Mouse (Mus musculus) stomach, embryonic 15.5 days (tissue): ENCODE measurements around the gene Tedc1. TPM values are rescaled to one million over a fixed set of nuclear protein-coding genes. Genes with fewer than 3 reads are reported as not detected.
A peak's percentile ranks its signal among the peaks of the same experiment; 100 is the strongest.

Experiments
- ATAC-seq: fragments of 200-750 bp; cut with Nextera tagmentation; 2 replicates; pipeline ENCODE4 v1.8.0; 2017; ENCODE audit warnings: low read depth, moderate number of reproducible peaks, moderate TSS enrichment; ENCODE audit not compliant: insufficient read depth, low FRiP score
- H3K27ac ChIP-seq: fragments of 300-500 bp; sonication (generic); 2 replicates; pipeline ENCODE4 v1.5.1; 2015; ENCODE audit warnings: mild to moderate bottlenecking, inconsistent platforms
- H3K27me3 ChIP-seq: fragments of 300-500 bp; sonication (generic); replicated peaks from 2 replicates; pipeline ENCODE4 v1.6.1; 2015; ENCODE audit warnings: inconsistent platforms
- H3K36me3 ChIP-seq: fragments of 300-500 bp; sonication (generic); 2 replicates; pipeline ENCODE4 v1.6.1; 2015; ENCODE audit warnings: inconsistent platforms
- H3K4me1 ChIP-seq: fragments of 300-500 bp; sonication (generic); 2 replicates; pipeline ENCODE4 v1.6.1; 2015; ENCODE audit warnings: inconsistent platforms
- H3K4me2 ChIP-seq: fragments of 300-500 bp; sonication (generic); 2 replicates; pipeline ENCODE4 v1.6.1; 2015; ENCODE audit warnings: mild to moderate bottlenecking, inconsistent platforms
- H3K4me3 ChIP-seq: fragments of 300-500 bp; sonication (generic); replicated peaks from 2 replicates; pipeline ENCODE4 v1.5.1; 2015; ENCODE audit warnings: inconsistent platforms
- H3K9ac ChIP-seq: fragments of 300-500 bp; sonication (generic); 2 replicates; pipeline ENCODE4 v1.6.1; 2015; ENCODE audit warnings: inconsistent platforms
- H3K9me3 ChIP-seq: fragments of 300-500 bp; sonication (generic); 2 replicates; pipeline ENCODE4 v1.6.1; 2016; ENCODE audit warnings: inconsistent platforms
- WGBS: fragments of 180-500 bp; shearing (Covaris S2); methylation state at CpG from one replicate; pipeline ENCODE4 v1.1.7; 2015; 5-methylcytosine and 5-hydroxymethylcytosine counted together
- polyA plus RNA-seq: library from polyadenylated mRNA; unstranded; fragments of >200 nt; fragmentation: Nextera tagmentation; extraction: Ambion mirVana; gene quantifications from 2 replicates; pipeline ENCODE4 v1.2.1, GENCODE M21; 2015

The Tedc1 gene
- polyA plus RNA-seq, 1 experiment from 2014 or later: 26.0 TPM

DNA sequence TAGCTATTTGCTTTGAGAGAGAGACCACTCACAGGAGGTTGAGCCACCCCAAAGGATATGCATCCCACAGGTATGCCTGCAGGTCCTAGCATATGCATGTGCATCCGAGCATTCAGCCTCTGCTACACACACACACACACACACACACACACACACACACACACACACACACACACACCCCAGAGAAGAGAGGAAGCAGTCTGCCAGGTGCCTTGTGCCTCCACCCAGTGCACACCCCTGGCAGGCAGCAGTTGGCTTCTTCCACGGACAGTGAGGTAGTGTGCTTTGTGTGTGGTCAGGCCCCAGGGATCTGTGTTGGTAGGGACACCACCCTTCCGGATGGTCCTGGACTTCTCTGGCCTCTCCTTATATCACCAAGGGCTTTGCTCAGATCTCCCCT, 6.3 kb upstream of the Tedc1 start:
- H3K4me3 ChIP-seq: no peak overlapping the region
- no peak overlapping the region for H3K27ac ChIP-seq
- 71% methylated on average over 3 of the region's 3 CpGs for WGBS
- H3K27me3 ChIP-seq: peaks cover 11% of the 10 kb centered on the region; the same call in 1 of the 2 replicates
- no peak overlapping the region for H3K4me2 ChIP-seq
- H3K9me3 ChIP-seq: no peaks in the 10 kb centered on the region
- no peak for ATAC-seq
- no peak overlapping the region for H3K9ac ChIP-seq
- H3K36me3 ChIP-seq: no peaks in the 10 kb centered on the region
- H3K4me1 ChIP-seq: peaks cover 26% of the 10 kb centered on the region

- Histone ChIP-seq H3K27me3 (peaks cover 11% of the 10 kb centered on the region; the same call in 1 of the 2 replicates), H3K4me2 (no peak overlapping the region), H3K9ac (no peak overlapping the region), H3K27ac (no peak overlapping the region), H3K4me3 (no peak overlapping the region), H3K4me1 (peaks cover 33% of the 10 kb centered on the region), H3K36me3 (no peaks in the 10 kb centered on the region), H3K9me3 (no peaks in the 10 kb centered on the region)
- ATAC-seq: no peak
- WGBS: 70% methylated on average over 4 of the region's 4 CpGs
These were observed 5.6 kb upstream of the Tedc1 start for GRCm38 (mm10) chr12:113150591-113150990.

DNA sequence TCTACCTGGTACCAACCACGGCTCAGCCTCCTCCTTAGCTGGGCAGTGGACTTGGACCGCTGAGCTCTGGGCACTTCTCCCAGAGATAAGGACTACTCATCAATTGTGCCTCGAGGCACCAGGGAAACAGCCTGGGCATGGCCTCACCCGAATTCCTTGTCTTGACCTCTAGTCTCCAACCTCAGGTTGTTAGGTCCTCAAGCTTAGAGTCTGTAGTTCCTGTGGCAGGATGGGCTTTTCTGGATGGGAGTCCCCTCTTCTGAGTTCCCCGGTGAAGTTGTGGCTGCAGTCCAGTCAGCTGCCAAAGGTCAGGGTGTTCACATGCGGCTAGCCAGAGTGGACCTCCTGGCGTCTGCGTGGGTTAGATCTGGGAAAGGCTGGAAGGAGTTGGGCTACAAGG, 5.2 kb upstream of the Tedc1 start:
- Histone ChIP-seq H3K4me1 (peaks cover 34% of the 10 kb centered on the region), H3K4me2 (peak overlapping the region; percentile 88; the same call in 1 of the 2 replicates), H3K4me3 (no peak overlapping the region), H3K9me3 (no peaks in the 10 kb centered on the region), H3K36me3 (no peaks in the 10 kb centered on the region), H3K27me3 (peaks cover 11% of the 10 kb centered on the region; the same call in 1 of the 2 replicates), H3K9ac (no peak overlapping the region), H3K27ac (no peak overlapping the region)
- WGBS: 61% methylated on average over 8 of the region's 8 CpGs
- no peak for ATAC-seq

GRCm38 (mm10) chr12:113151661-113152271, 4.5 kb upstream of the Tedc1 start:
- Histone ChIP-seq H3K27me3 (peaks cover 11% of the 10 kb centered on the region; the same call in 1 of the 2 replicates), H3K27ac (no peak overlapping the region), H3K4me1 (peaks cover 30% of the 10 kb centered on the region), H3K36me3 (no peaks in the 10 kb centered on the region), H3K9ac (0 out of 2 replicates have a peak overlapping the region, but pooled peaks have one; percentile 1), H3K9me3 (no peaks in the 10 kb centered on the region), H3K4me3 (peak overlapping the region; percentile 45), H3K4me2 (peak overlapping the region; percentile 88)
- WGBS: under 1% methylated on average over 36 of the region's 36 CpGs
- no peak for ATAC-seq

- ATAC-seq: no peak
- Histone ChIP-seq H3K4me2 (peak overlapping the region; percentile 88), H3K9me3 (no peaks in the 10 kb centered on the region), H3K4me3 (peak overlapping the region; percentile 45), H3K27me3 (peaks cover 11% of the 10 kb centered on the region; the same call in 1 of the 2 replicates), H3K36me3 (no peaks in the 10 kb centered on the region), H3K9ac (0 out of 2 replicates have a peak overlapping the region, but pooled peaks have one; percentile 1), H3K27ac (no peak overlapping the region), H3K4me1 (peaks cover 32% of the 10 kb centered on the region)
- WGBS: 23% methylated on average over 19 of the region's 19 CpGs
These were observed 4.0 kb upstream of the Tedc1 start for GRCm38 (mm10) chr12:113152272-113152661.

DNA sequence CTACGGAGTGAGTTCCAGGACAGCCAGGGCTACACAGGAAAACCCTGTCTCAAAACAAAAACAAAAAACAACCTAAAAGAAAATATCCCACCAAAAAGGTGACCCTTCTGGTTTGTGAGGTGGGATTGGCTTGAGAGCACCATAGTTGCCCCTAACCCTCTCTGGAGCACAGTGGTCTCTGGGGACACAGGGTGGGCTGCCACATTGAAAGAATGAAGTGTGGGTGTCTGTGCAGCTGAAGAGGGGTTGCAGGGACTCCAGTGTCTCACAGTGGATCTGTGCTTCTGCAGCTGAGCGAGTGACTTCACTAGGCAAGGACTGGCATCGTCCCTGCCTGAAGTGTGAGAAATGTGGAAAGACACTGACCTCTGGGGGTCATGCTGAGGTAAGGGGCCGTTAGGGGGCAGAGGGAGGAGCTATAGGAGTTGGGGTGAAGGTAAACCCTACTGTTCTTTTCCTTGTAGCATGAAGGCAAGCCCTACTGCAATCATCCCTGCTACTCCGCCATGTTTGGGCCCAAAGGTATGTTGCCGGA, 3.2 kb upstream of the Tedc1 start:
- H3K4me1 ChIP-seq: peaks cover 33% of the 10 kb centered on the region
- no peak for ATAC-seq
- 78% methylated on average over 6 of the region's 6 CpGs for WGBS
- H3K4me3 ChIP-seq: no peak overlapping the region
- H3K27me3 ChIP-seq: 0 out of 2 replicates have a peak, but pooled peaks cover 11% of the 10 kb centered on the region
- H3K4me2 ChIP-seq: no peak overlapping the region
- no peaks in the 10 kb centered on the region for H3K36me3 ChIP-seq
- no peaks in the 10 kb centered on the region for H3K9me3 ChIP-seq
- no peak overlapping the region for H3K27ac ChIP-seq
- no peak overlapping the region for H3K9ac ChIP-seq

GRCm38 (mm10) chr12:113153971-113154370, 2.2 kb upstream of the Tedc1 start:
- Histone ChIP-seq H3K4me1 (peaks cover 33% of the 10 kb centered on the region), H3K36me3 (no peaks in the 10 kb centered on the region), H3K9ac (no peak overlapping the region), H3K9me3 (no peaks in the 10 kb centered on the region), H3K27ac (no peak overlapping the region), H3K4me2 (no peak overlapping the region), H3K4me3 (no peak overlapping the region), H3K27me3 (0 out of 2 replicates have a peak, but pooled peaks cover 11% of the 10 kb centered on the region)
- 94% methylated on average over 7 of the region's 7 CpGs for WGBS
- no peak for ATAC-seq

- ATAC-seq: no peak
- H3K4me3 ChIP-seq: peak overlapping the region; percentile 56
- H3K27me3 ChIP-seq: 0 out of 2 replicates have a peak, but pooled peaks cover 11% of the 10 kb centered on the region
- H3K9me3 ChIP-seq: no peaks in the 10 kb centered on the region
- H3K27ac ChIP-seq: peak overlapping the region; percentile 91; the same call in 1 of the 2 replicates
- no peaks in the 10 kb centered on the region for H3K36me3 ChIP-seq
- H3K9ac ChIP-seq: no peak overlapping the region
- H3K4me2 ChIP-seq: peak overlapping the region; percentile 87
- 80% methylated on average over 6 of the region's 6 CpGs for WGBS
- H3K4me1 ChIP-seq: peaks cover 33% of the 10 kb centered on the region
These were observed 1.5 kb upstream of the Tedc1 start for GRCm38 (mm10) chr12:113154747-113155075.

DNA sequence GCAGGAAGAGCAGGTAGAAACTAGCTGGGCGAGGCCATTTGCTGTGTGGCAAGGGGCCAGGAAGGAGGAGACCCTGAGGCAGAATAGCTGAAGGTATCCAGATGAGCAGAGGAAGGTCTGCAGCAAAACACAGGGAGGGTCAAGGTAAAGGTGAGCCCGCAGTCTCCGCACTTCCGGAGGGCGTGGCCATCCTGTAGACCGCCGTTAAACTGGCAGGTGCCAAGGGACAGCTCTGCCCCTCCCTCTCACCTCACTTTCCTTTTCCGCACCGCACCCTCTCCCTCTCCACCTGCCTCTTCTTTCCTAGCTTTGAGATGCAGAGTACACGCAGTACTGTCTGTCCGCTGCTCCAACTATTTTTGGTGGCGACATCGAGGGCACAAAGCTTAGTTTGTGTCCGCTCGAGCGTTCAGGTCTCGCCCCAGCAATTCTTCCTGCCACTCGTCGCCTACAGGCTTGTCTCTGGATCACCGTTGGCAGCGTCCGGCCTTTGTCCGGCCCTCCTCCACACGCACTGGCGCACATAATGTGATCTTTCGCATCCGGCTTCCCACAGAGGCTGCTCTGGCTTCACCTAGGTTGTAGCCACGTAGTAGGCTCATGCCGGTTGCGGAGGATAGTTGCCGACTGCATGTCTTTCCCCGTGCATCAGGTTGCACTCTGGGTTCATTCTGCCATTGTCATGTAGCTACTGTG, 997 bp upstream of the Tedc1 start:
- H3K36me3 ChIP-seq: no peaks in the 10 kb centered on the region
- peaks cover 33% of the 10 kb centered on the region for H3K4me1 ChIP-seq
- H3K9ac ChIP-seq: peak overlapping the region; percentile 55
- peak overlapping the region; percentile 87 for H3K4me2 ChIP-seq
- no peak for ATAC-seq
- H3K27ac ChIP-seq: peak overlapping the region; percentile 91
- peak overlapping the region; percentile 56 for H3K4me3 ChIP-seq
- H3K27me3 ChIP-seq: 0 out of 2 replicates have a peak, but pooled peaks cover 11% of the 10 kb centered on the region
- no peaks in the 10 kb centered on the region for H3K9me3 ChIP-seq
- WGBS: 6% methylated on average over 31 of the region's 32 CpGs

- Histone ChIP-seq H3K27ac (peak overlapping the region; percentile 71), H3K36me3 (no peaks in the 10 kb centered on the region), H3K4me3 (peak overlapping the region; percentile 56), H3K4me2 (peak overlapping the region; percentile 69), H3K4me1 (peaks cover 30% of the 10 kb centered on the region), H3K9me3 (no peaks in the 10 kb centered on the region), H3K27me3 (0 out of 2 replicates have a peak, but pooled peaks cover 6% of the 10 kb centered on the region), H3K9ac (peak overlapping the region; percentile 32)
- peak; percentile 23; the same call in 1 of the 2 replicates for ATAC-seq
- under 1% methylated on average over 23 of the region's 23 CpGs for WGBS
These were observed 314 bp downstream of the Tedc1 start for GRCm38 (mm10) chr12:113156540-113156929.

- ATAC-seq: no peak
- H3K4me1 ChIP-seq: peaks cover 26% of the 10 kb centered on the region
- no peaks in the 10 kb centered on the region for H3K9me3 ChIP-seq
- no peaks in the 10 kb centered on the region for H3K36me3 ChIP-seq
- WGBS: 28% methylated on average over 8 of the region's 8 CpGs
- H3K27me3 ChIP-seq: 0 out of 2 replicates have a peak, but pooled peaks cover 6% of the 10 kb centered on the region
- peak overlapping the region; percentile 56 for H3K4me3 ChIP-seq
- H3K4me2 ChIP-seq: peak overlapping the region; percentile 69
- H3K9ac ChIP-seq: peak overlapping the region; percentile 32
- H3K27ac ChIP-seq: peak overlapping the region; percentile 71
These were observed 781 bp downstream of the Tedc1 start for GRCm38 (mm10) chr12:113157002-113157401.

GRCm38 (mm10) chr12:113157521-113157920, 1.3 kb downstream of the Tedc1 start:
- Histone ChIP-seq H3K9me3 (no peaks in the 10 kb centered on the region), H3K27me3 (0 out of 2 replicates have a peak, but pooled peaks cover 2% of the 10 kb centered on the region), H3K4me3 (no peak overlapping the region), H3K27ac (no peak overlapping the region), H3K36me3 (no peaks in the 10 kb centered on the region), H3K9ac (no peak overlapping the region), H3K4me2 (peak overlapping the region; percentile 69), H3K4me1 (peaks cover 21% of the 10 kb centered on the region)
- no peak for ATAC-seq
- WGBS: 83% methylated on average over 8 of the region's 8 CpGs
